ENCODE assay signal across 19 mouse cellular contexts in genomic region chr5:52393756-52394155, GRCm38 (mm10). TPM values are rescaled to one million over a fixed set of nuclear protein-coding genes. Genes with fewer than 3 reads are reported as not detected.
"Had no signal": no experiment of that assay in that cellular context is flagged by ENCODE, and none has a peak within 500 bp of the region (broad histone marks: within the 10 kb centered on the region; RNA-seq: fewer than 3 reads in every experiment).

No protein-coding gene starts in this region.

- H3K4me1 ChIP-seq: midbrain, embryonic 10.5 days; midbrain, embryonic 12.5 days; neural tube, embryonic 12.5 days had no signal

- DNase-seq: lung, adult 18-20 months; lung, embryonic 14.5 days; lung, postnatal 10 days; lung, postnatal 4 days; midbrain, embryonic 14.5 days; retina, postnatal 1 day; right cerebral cortex, adult 18-20 months; right cerebral cortex, postnatal 25 days; right cerebral cortex, postnatal 4 days; spleen, adult 18-20 months; thymus, adult 2 months; thymus, postnatal 14 days; thymus, postnatal 36 days had no signal

- H3K27ac ChIP-seq: midbrain, embryonic 10.5 days; midbrain, embryonic 12.5 days; neural tube, embryonic 12.5 days had no signal

- H3K4me3 ChIP-seq: midbrain, embryonic 10.5 days; midbrain, embryonic 12.5 days; neural tube, embryonic 12.5 days had no signal

RNA-seq across cellular contexts. Expression of gene Sod3, which starts 30.2 kb away (rescaled TPM):
- total RNA-seq: megakaryocyte-erythroid progenitor cell, adult 5-6 weeks; monocyte, adult 5-6 weeks; neutrophil, adult 5-6 weeks had no signal
